Mouse (Mus musculus) hindbrain, embryonic 16.5 days (tissue): ENCODE measurements around the gene Cfap298. TPM values are rescaled to one million over a fixed set of nuclear protein-coding genes. Genes with fewer than 3 reads are reported as not detected.
A peak's percentile ranks its signal among the peaks of the same experiment; 100 is the strongest.

Experiments used
- ATAC-seq: fragments of 200-750 bp; cut with Nextera tagmentation; 2 replicates; pipeline ENCODE4 v1.8.0; 2017; ENCODE audit warnings: moderate TSS enrichment, moderate library complexity
- H3K27ac ChIP-seq: fragments of 300-500 bp; sonication (generic); 2 replicates; pipeline ENCODE4 v1.5.1; 2014; ENCODE audit warnings: low read depth, mild to moderate bottlenecking, control low read depth, low read length, moderate library complexity
- H3K27me3 ChIP-seq: fragments of 300-500 bp; sonication (generic); replicated peaks from 2 replicates; pipeline ENCODE4 v1.6.1; 2014; ENCODE audit warnings: low read length; ENCODE audit not compliant: control insufficient read depth, insufficient read depth
- H3K36me3 ChIP-seq: fragments of 300-500 bp; sonication (generic); 2 replicates; pipeline ENCODE4 v1.6.1; 2014; ENCODE audit warnings: mild to moderate bottlenecking, low read length, moderate library complexity, mixed read lengths; ENCODE audit not compliant: control insufficient read depth, insufficient read depth
- H3K4me1 ChIP-seq: fragments of 300-500 bp; sonication (generic); 2 replicates; pipeline ENCODE4 v1.6.1; 2014; ENCODE audit warnings: low read depth, low read length; ENCODE audit not compliant: control insufficient read depth, insufficient read depth
- H3K4me2 ChIP-seq: fragments of 300-500 bp; sonication (generic); 2 replicates; pipeline ENCODE4 v1.6.1; 2014; ENCODE audit warnings: mild to moderate bottlenecking, low read length, control low read depth, moderate library complexity
- H3K4me3 ChIP-seq: fragments of 300-500 bp; sonication (generic); 2 replicates; pipeline ENCODE4 v1.5.1; 2014; ENCODE audit warnings: mild to moderate bottlenecking, low read length, control low read depth, moderate library complexity
- H3K9ac ChIP-seq: fragments of 300-500 bp; sonication (generic); 2 replicates; pipeline ENCODE4 v1.6.1; 2014; ENCODE audit warnings: low read depth, mild to moderate bottlenecking, control low read depth, low read length, moderate library complexity
- H3K9me3 ChIP-seq: fragments of 300-500 bp; sonication (generic); 2 replicates; pipeline ENCODE4 v1.6.1; 2014; ENCODE audit warnings: mild to moderate bottlenecking, low read length, moderate library complexity; ENCODE audit not compliant: control insufficient read depth
- WGBS: fragments of 180-500 bp; shearing (Covaris S2); extraction: QIAGEN DNeasy Blood & Tissue Kit; methylation state at CpG from one replicate; pipeline ENCODE4 v1.1.7; 2014; 5-methylcytosine and 5-hydroxymethylcytosine counted together
- polyA plus RNA-seq: library from polyadenylated mRNA; unstranded; fragments of >200 nt; fragmentation: Nextera tagmentation; extraction: Ambion mirVana; gene quantifications from 2 replicates; pipeline ENCODE4 v1.2.1, GENCODE M21; 2015

The Cfap298 gene
- 54.4 and 61.1 TPM in 2 replicates for polyA plus RNA-seq

DNA sequence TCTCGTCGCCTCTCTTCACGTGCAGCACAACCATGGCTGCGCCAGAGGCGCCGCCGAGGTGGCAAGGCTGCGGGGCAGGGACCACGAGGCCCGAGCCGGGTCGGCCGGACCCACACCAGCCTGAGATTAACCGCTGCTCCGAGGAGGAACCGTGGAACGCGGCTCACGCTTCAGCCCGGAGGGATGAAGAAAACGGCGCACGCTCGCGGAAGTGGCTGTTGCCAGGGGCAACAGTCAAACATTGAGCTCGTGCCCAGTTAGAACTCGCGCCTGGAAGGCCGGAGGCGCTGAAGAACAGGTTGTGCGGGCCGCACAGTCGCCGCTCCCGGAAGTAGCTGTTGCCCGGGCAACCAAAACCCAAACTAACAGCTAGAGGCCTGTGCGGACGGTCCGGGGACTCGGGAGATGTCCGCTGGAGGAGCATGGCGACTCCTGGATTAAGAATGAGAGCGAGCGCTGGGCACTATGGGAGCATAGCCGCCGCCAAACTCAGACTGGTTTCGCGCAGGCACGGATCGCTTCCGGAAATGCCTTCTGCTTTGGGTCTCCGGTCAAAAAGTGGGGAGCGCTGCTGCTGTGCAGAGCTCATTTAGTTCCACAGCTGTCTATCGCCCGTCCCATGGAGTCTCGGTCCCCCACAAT is at the start of gene Cfap298:
Gene Cfap298, minus strand, starts transcription at position 428 of the 642 bp plus-strand sequence.
- ATAC-seq = peak; percentile 98
- WGBS = under 1% methylated on average over 56 of the region's 56 CpGs
- H3K27me3 ChIP-seq = no peaks in the 10 kb centered on the region

DNA sequence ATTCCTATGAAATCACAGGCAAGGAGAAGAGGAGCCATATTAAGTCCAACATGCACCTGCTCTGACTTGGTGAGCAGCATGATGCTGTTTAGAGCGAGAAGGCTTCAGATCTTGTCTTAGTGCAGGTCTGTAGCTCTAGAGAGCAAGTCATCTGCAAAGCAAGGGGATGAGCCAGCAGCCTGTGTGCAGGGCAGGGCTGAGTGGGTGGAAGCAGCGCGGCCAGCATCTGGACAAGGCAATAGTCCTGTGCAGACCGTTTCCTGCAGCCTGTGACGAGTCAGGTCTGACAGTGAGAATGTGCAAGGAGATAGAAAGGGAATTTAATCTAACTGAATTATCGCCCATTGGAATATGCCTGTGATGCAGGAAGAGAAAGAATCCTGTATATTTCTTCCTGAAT is 36.1 kb upstream of the Cfap298 start:
- peaks cover 31% of the 10 kb centered on the region for H3K36me3 ChIP-seq
- WGBS = 84% methylated on average over 6 of the region's 6 CpGs
- H3K9ac ChIP-seq = no peak overlapping the region
- H3K27me3 ChIP-seq = no peaks in the 10 kb centered on the region
- no peak overlapping the region for H3K4me3 ChIP-seq
- no peaks in the 10 kb centered on the region for H3K9me3 ChIP-seq
- ATAC-seq = no peak
- H3K4me1 ChIP-seq = no peaks in the 10 kb centered on the region
- no peak overlapping the region for H3K27ac ChIP-seq
- no peak overlapping the region for H3K4me2 ChIP-seq

More for the DNA sequence above, at the start of gene Cfap298:
- Histone ChIP-seq H3K36me3 (peaks cover 12% of the 10 kb centered on the region), H3K9ac (peak within 1 kb of the TSS; percentile 85), H3K9me3 (no peaks in the 10 kb centered on the region), H3K4me3 (peak within 1 kb of the TSS; percentile 90), H3K27ac (peak within 1 kb of the TSS; percentile 93), H3K4me2 (peak within 1 kb of the TSS; percentile 73), H3K4me1 (peaks cover 6% of the 10 kb centered on the region)

DNA sequence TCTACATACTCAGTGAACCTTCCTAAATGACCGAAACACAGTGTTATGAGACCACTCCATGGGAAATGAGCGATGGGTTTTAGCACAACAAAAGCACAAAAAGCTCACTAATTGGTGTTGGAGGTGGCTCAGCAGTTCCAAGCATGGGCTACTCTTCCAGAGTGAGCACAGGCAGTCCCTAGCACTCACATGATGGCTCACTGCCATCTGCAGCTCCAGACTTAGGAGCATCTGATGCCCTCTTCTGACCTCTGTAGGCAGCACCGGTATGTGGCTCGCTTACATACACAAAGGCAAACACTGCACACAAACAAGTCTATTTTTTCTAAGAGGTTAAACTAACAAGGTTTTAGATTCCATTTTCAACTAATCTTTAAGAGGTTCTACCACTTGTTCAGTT is 31.3 kb upstream of the Cfap298 start:
- no peak overlapping the region for H3K27ac ChIP-seq
- no peak for ATAC-seq
- WGBS = 84% methylated on average over 4 of the region's 4 CpGs

DNA sequence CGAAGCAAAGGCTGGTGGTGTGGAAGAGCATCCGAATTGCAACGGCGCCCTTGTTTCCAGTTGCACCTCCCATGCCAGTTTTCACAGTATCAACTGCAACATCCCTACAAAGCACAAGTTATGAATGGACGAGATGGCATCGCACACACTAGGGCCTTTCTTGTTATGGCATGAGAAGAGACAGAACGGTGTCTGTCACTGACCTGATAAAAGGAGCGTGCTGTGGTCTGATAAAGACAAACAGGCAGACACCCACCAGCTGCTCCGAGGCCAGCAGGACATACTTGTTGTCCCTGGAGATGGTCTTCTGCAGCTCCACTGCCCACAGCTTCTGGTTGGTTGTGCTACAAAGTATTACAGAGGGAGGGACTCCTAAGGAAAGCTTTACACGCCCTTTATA is 29.4 kb upstream of the Cfap298 start:
- no peak overlapping the region for H3K4me2 ChIP-seq
- WGBS = 93% methylated on average over 10 of the region's 10 CpGs
- H3K27me3 ChIP-seq = no peaks in the 10 kb centered on the region
- ATAC-seq = no peak
- no peak overlapping the region for H3K9ac ChIP-seq
- H3K9me3 ChIP-seq = no peaks in the 10 kb centered on the region
- no peak overlapping the region for H3K27ac ChIP-seq
- H3K4me1 ChIP-seq = no peaks in the 10 kb centered on the region
- H3K36me3 ChIP-seq = peaks cover 32% of the 10 kb centered on the region
- H3K4me3 ChIP-seq = no peak overlapping the region

More for the DNA sequence above, 31.3 kb upstream of the Cfap298 start:
- H3K9me3 ChIP-seq = no peaks in the 10 kb centered on the region
- no peak overlapping the region for H3K4me3 ChIP-seq
- H3K27me3 ChIP-seq = no peaks in the 10 kb centered on the region
- no peak overlapping the region for H3K9ac ChIP-seq
- H3K4me1 ChIP-seq = no peaks in the 10 kb centered on the region
- peaks cover 35% of the 10 kb centered on the region for H3K36me3 ChIP-seq
- no peak overlapping the region for H3K4me2 ChIP-seq

DNA sequence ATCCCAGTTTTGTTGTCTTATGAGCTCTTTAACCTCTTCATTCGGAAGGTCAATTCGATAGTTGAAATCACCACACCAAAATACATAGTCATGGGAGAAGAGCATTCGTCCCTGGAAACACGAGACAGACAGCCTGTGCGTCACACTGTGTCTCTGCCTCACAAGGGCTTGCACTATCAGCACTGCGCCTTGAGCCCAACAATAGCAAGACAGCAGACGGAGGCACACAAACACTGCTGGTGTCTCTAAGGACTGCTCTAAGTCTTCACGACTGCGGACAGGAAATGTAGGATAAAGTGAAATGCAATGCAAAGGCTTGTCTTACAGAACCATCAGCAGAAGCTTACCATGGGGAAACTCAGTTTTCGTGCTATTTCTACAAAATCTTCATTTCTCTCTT is 29.0 kb upstream of the Cfap298 start:
- Histone ChIP-seq H3K4me2 (no peak overlapping the region), H3K4me1 (no peaks in the 10 kb centered on the region), H3K9ac (no peak overlapping the region), H3K36me3 (peaks cover 28% of the 10 kb centered on the region), H3K4me3 (no peak overlapping the region), H3K27ac (no peak overlapping the region), H3K27me3 (no peaks in the 10 kb centered on the region), H3K9me3 (no peaks in the 10 kb centered on the region)
- 88% methylated on average over 10 of the region's 10 CpGs for WGBS
- ATAC-seq = no peak

DNA sequence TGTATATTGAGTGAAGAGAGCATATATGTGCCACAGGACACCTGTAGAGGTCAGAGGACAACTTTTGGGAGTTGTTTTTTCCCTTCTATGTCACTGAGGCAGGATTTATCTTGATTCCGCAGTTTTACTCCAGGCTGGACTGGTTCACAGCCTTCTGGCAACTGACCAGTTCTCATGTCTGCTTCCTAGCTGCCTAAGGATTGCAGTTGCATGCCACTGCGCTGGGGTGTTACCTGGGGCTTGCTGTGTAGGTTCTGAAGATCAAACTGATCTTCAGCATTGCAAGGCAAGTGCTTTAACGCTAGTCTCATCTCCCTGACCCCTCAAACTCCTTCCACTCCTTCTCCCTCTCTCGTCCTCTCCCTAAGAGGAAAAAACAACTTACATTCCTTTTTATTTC is 28.3 kb upstream of the Cfap298 start:
- H3K27ac ChIP-seq = no peak overlapping the region
- no peaks in the 10 kb centered on the region for H3K9me3 ChIP-seq
- no peak overlapping the region for H3K4me2 ChIP-seq
- H3K9ac ChIP-seq = no peak overlapping the region
- ATAC-seq = no peak
- no peaks in the 10 kb centered on the region for H3K27me3 ChIP-seq
- no peak overlapping the region for H3K4me3 ChIP-seq
- H3K4me1 ChIP-seq = no peaks in the 10 kb centered on the region
- WGBS = 89% methylated on average over 4 of the region's 4 CpGs
- peaks cover 28% of the 10 kb centered on the region for H3K36me3 ChIP-seq

DNA sequence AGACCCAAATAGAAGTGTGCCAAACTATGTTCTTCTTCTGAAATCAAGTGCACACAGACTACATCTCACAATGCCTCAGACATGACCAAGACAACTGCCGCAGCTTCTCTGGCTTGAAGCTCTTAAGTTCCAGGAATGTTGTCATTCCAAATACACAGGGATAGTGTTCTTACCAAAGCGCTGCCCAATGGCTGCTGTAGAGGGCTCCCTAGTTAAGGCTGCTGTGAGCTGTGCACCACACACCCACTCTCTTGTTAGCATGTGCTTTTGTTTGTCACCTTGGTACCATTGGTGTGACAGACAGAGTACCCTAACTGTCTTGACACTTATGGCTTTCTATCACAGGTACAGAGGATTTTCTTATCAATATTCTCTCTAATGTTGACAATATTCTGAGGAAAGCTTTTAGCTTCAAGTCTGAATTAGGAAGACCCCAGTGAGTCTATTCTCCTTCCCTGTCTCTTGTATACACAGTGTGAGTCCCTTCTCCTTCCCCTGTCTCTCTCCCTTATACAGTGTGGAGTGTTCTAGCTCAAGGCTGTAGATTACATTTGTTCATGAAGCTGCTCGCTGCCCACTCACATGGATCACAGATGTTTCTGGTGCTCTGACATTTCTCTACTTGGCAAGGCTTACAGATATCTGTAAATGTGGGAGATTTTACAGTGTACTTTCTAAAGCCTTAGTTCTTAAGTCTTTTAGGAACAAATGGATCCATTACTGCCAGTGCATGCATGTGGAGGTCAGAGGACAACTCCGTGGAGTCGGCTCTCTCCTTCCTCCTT is 23.6 kb upstream of the Cfap298 start:
- Histone ChIP-seq H3K27me3 (no peaks in the 10 kb centered on the region), H3K9ac (no peak overlapping the region), H3K4me1 (no peaks in the 10 kb centered on the region), H3K9me3 (no peaks in the 10 kb centered on the region), H3K27ac (no peak overlapping the region), H3K36me3 (peaks cover 15% of the 10 kb centered on the region), H3K4me3 (no peak overlapping the region), H3K4me2 (no peak overlapping the region)
- no peak for ATAC-seq
- WGBS = 85% methylated on average over 5 of the region's 5 CpGs

DNA sequence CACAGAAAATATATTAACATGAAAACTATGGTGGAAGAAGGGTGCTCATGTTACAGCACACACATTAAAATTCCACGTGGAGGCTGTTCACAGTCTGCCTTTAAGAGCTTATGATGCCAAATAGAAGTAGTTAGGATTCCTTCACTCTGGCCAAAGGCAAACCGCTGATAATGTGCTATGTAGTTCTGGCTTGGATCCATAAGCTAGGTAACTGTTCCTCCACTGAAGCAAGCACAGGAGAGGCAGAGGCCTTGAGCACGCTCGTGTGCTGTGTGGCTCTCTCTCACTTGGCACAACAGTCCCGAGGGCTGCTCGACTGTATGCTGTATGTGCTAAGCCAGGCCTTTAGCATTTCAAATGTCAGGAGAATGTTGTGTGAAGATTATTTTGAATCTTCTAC is 20.6 kb upstream of the Cfap298 start:
- Histone ChIP-seq H3K4me1 (no peaks in the 10 kb centered on the region), H3K27ac (no peak overlapping the region), H3K27me3 (no peaks in the 10 kb centered on the region), H3K4me3 (no peak overlapping the region), H3K9me3 (no peaks in the 10 kb centered on the region), H3K4me2 (no peak overlapping the region), H3K36me3 (peaks cover 24% of the 10 kb centered on the region), H3K9ac (no peak overlapping the region)
- ATAC-seq = no peak
- 77% methylated on average over 6 of the region's 6 CpGs for WGBS

DNA sequence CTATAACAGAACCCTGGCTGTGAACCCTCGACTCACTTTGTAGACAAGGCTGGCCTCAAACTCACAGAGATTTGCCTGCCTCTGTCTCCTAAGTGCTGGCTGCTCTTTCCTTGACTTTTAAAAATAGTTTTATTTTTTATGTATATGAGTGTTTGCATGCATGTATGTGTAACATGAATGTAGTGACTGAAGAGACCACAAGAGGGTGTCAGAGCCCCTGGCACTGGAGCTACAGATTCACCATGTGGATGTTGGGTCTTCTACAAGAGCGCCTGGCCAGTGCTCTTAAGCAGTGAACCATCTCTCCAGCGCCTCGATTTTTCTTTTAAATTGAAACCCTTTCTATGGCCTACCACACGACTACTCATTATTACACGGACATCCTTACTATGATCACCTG is 18.9 kb upstream of the Cfap298 start:
- WGBS = 92% methylated on average over 6 of the region's 6 CpGs
- Histone ChIP-seq H3K4me1 (no peaks in the 10 kb centered on the region), H3K27ac (no peak overlapping the region), H3K36me3 (peaks cover 22% of the 10 kb centered on the region), H3K27me3 (no peaks in the 10 kb centered on the region), H3K4me3 (no peak overlapping the region), H3K4me2 (no peak overlapping the region), H3K9me3 (no peaks in the 10 kb centered on the region), H3K9ac (no peak overlapping the region)
- no peak for ATAC-seq
